Mouse (Mus musculus) embryonic fibroblast, embryonic 13.5 days (primary cell): ENCODE measurements at regions not wholly inside any gene's neighbourhood (a gene's known extent, or its start where the extent isn't known, plus 50 kb on each side); places are given as distances from the start of the nearest gene placed in this dataset.

Experiments used
- H3K27ac ChIP-seq: 2 replicates; pipeline ENCODE4 v1.5.1; 2012; ENCODE audit warnings: low read length, control low read depth, inconsistent platforms; ENCODE audit not compliant: insufficient read depth
- H3K4me1 ChIP-seq: 2 replicates; pipeline ENCODE4 v1.6.1; 2011; ENCODE audit warnings: low read length; ENCODE audit not compliant: control insufficient read depth, insufficient read depth
- H3K4me3 ChIP-seq: 2 replicates; pipeline ENCODE4 v1.5.1; 2011; ENCODE audit warnings: mild to moderate bottlenecking, control low read depth, low read length; ENCODE audit not compliant: insufficient read depth
- CTCF ChIP-seq: IDR thresholded peaks from 2 replicates; pipeline ENCODE4 v1.5.1; 2011; ENCODE audit warnings: mild to moderate bottlenecking, control low read depth, low read length, moderate library complexity, borderline replicate concordance; ENCODE audit not compliant: insufficient read depth
- POLR2A ChIP-seq: IDR thresholded peaks from 2 replicates; pipeline ENCODE4 v1.6.1; 2011; ENCODE audit warnings: low read depth, mild to moderate bottlenecking, control low read depth, low read length, moderate library complexity

DNA sequence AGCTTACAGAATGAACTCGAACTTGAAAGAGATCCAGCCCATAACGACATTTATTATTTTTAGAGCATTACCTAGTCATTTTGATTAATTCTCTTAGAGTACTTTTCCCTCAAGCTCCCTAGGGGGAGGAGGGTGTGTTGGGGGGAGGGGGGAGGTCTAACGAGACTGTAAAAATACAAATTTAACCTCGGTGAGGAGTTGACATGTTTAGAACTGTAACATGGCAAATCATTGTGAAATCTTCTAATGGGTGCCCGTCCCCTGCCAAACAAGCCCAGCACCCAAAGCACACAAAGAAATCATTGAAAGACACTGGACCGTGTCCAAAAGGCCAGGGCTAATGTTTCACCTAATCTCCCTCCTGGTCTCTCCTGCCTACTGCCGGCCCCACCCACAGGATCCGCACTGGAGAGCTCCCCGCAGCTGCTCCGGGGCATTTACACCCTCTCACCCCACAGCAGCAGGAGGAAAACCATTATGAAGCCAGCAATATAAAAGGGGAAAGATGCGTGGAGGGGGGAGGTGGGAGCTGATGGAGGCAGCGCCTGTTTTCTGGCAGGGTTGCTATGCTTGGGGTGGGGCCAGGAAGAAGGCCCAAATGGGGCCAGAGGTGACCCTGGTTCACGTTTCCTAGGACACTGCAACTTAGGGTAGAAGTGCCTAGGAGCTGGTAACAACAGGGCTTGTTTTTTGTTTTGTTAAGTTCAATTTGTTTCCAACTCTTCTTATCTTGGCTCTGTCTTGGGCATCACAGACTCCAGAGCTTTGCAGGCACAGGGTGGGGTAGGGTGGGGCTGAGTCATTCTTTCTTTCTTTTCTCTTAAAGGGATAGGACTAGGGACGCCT lies 223.5 kb upstream of the Klf3 start:
- no peak for TF ChIP-seq CTCF
- TF ChIP-seq POLR2A, result no peak
- Histone ChIP-seq H3K4me3 (no peak overlapping the region), H3K27ac (peak overlapping the region; percentile 86), H3K4me1 (peaks cover 5% of the 10 kb centered on the region)

DNA sequence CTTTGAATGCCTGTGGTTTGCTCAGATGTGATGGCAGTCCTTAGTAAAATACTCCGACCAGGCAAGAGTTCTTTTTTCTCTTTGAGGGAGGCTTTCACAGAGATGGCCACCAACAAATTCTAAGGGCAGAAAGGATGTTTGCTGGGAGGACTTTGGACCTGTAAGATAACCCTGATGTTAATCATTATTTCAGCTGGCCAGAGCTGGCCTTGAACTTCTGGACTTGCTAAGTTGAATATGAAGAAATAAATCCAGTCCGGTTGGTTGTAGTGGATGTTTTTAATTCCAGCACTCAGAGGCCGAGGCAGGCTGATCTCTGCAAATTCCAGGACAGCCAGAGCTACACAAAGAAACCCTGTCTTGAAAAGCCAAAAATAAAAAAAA lies 222.9 kb upstream of the Klf3 start:
- H3K4me1 ChIP-seq, result peaks cover 5% of the 10 kb centered on the region
- H3K4me3 ChIP-seq, result no peak overlapping the region
- peak overlapping the region; percentile 63; the same call in 1 of the 2 replicates for H3K27ac ChIP-seq
- no peak for TF ChIP-seq POLR2A
- TF ChIP-seq CTCF, result no peak

DNA sequence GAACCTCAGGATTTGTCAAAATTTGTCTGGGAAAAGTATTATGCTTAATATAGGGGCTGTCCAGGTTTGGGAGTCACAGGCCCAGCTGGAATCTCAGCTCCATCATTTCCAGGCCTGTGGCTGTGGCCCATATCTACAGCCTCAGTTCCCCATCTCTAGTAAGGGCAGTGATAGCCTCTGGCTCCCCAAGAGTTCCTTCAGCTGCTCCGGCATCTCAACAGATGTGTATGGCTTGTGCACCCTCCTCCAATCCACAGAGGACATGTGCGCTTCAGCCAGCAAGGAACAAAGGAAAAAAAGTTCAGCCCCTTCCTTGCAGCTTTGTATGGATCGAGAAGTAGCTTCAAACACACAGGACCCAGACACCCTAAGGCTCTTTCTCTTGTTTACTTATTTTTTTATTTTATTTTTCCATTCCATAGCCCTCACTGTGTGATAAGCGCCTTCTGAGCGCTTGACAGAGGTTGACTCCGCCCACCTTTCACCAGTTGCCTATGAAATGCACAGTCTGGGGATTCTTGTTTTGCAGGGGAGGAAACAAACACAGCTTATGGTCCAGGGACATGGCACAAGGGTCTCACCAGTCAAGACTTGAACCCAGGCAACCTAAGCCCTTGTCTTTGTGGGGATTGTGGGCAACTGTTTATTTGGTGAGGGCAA lies 222.3 kb upstream of the Klf3 start:
- no peak for TF ChIP-seq CTCF
- no peak for TF ChIP-seq POLR2A
- no peak overlapping the region for H3K27ac ChIP-seq
- H3K4me3 ChIP-seq, result no peak overlapping the region
- H3K4me1 ChIP-seq, result peaks cover 5% of the 10 kb centered on the region

- Histone ChIP-seq H3K27ac (no peak overlapping the region), H3K4me3 (no peak overlapping the region), H3K4me1 (peaks cover 9% of the 10 kb centered on the region)
- no peak for TF ChIP-seq POLR2A
- TF ChIP-seq CTCF, result no peak
Measured at GRCm38 (mm10) chr5:64581461-64581860, 221.7 kb upstream of the Klf3 start.

DNA sequence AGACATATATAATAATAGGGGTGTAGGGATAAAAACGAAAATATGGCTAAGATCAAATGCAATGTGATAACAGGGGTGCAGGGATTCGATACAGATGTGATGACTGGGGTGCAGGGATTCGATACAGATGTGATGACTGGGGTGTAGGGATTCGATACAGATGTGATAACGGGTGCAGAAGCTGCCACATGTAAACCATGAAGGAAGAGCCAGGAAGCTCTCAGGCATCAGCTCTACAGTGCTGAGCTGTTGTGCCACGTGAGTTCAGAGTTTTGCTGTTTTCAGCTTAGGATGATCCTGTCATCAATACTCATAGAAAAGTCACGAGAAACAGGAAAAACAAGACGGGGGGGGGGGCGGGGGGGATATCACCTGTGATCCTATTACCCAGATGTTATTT lies 221.2 kb upstream of the Klf3 start:
- no peak for TF ChIP-seq CTCF
- TF ChIP-seq POLR2A, result no peak
- Histone ChIP-seq H3K4me3 (no peak overlapping the region), H3K27ac (no peak overlapping the region), H3K4me1 (peaks cover 9% of the 10 kb centered on the region)

GRCm38 (mm10) chr5:64584308-64584707 lies 218.9 kb upstream of the Klf3 start:
- Histone ChIP-seq H3K27ac (no peak overlapping the region), H3K4me1 (peaks cover 9% of the 10 kb centered on the region), H3K4me3 (no peak overlapping the region)
- TF ChIP-seq CTCF (no peak), POLR2A (no peak)

DNA sequence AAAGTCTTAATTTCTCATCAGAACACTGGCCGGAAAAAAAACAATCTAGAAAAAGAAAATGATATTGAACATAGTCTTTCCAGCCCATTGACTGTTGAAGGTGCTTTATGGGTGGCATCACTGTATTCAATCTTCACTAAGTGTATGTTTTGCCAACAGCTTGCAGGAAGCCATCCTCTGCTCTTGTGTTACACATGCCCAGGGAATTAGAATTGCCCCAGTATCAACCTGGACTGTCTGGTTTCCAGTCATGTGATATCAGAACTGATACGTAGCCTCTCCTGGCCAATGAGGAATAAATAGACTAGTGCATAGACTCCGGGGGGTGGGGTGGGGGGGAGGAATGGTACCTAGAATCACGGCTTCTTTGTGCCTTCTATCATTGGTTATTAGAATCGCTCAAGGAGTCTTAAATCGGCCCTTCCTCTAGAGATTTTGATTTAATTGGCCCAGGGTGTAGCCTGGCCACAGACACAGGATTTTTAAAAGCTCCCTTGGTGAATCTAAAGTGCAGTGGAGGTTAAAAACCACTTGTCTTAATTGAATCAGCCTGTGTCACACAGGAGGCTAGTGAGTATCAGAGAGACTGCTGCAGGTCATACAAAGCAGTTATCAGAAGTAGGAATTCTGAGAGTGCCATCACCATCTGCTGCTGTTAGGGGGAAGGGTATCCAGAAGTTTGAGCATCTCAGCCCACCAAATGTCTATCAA lies 218.0 kb upstream of the Klf3 start:
- Histone ChIP-seq H3K4me3 (no peak overlapping the region), H3K27ac (no peak overlapping the region), H3K4me1 (peaks cover 5% of the 10 kb centered on the region; the same call in 1 of the 2 replicates)
- TF ChIP-seq POLR2A (no peak), CTCF (no peak)

DNA sequence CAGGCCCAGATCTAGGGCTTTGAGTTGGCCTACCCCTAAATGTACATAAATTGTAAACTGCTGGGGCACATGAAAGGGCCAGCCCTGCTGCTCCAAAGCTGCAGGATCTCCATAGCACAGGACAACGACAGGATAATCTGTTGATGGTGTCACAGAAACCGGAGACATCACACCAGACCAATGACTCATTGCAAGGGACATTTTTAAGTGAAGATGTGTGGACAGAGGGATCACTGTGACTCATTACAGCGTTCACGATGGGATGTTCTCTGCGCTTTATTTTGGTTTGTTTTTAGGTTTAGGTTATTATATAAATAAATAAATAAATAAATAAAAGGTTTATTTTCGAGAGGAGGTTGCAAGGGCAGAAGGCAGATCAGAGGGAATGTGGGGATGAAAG lies 216.9 kb upstream of the Klf3 start:
- TF ChIP-seq CTCF (no peak), POLR2A (no peak)
- Histone ChIP-seq H3K4me3 (no peak overlapping the region), H3K27ac (no peak overlapping the region), H3K4me1 (0 out of 2 replicates have a peak, but pooled peaks cover 5% of the 10 kb centered on the region)

DNA sequence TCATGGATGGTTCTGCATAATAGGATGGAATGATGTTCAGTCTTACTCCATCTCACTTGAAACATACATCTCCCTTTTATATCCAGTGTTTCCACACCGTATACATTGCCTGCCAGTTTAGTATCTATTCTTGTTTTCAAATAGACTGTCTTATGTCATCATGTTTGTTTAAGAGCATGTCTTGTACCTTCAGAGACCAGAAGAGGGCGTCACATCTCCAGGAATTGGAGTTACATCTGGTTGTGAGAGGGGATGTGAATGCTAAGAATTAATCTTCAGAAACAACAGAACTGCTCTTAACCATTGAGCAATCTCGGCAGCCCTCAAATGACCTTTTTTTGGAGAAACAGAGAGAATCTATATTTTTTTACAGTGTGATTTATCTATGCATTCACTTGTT lies 216.3 kb upstream of the Klf3 start:
- TF ChIP-seq CTCF, result no peak
- TF ChIP-seq POLR2A, result no peak
- peak overlapping the region; percentile 19; the same call in 1 of the 2 replicates for H3K27ac ChIP-seq
- no peak overlapping the region for H3K4me3 ChIP-seq

More for the DNA sequence above, 216.3 kb upstream of the Klf3 start:
- H3K4me1 ChIP-seq, result 0 out of 2 replicates have a peak, but pooled peaks cover 5% of the 10 kb centered on the region
